ENCODE assay signal across 1 mouse cellular context in genomic region chr11:33148338-33149087, GRCm38 (mm10).
TF ChIP-seq lines count a peak whose summit lies in the region.

No protein-coding gene starts in this region.

TF ChIP-seq in CH12.LX, 34 proteins besides CTCF, POLR2A, EP300 and RAD21:
- TF ChIP-seq CHD2 (IDR thresholded peaks at IDR 0.05; ENCODE audit: low read length), result peak; percentile 61; the same call in 1 of the 2 replicates
- no peak for TF ChIP-seq CHD1 (IDR thresholded peaks at IDR 0.05; ENCODE audit: low read depth, low read length)
- peak; percentile 84 for TF ChIP-seq IRF4 (IDR thresholded peaks at IDR 0.05; ENCODE audit: low read depth, low read length)
- no peak for TF ChIP-seq JUN (IDR thresholded peaks at IDR 0.05; ENCODE audit: insufficient read depth, low read depth, low read length)
- no peak for TF ChIP-seq PAX5 (IDR thresholded peaks at IDR 0.05; ENCODE audit: low read length)
- TF ChIP-seq UBTF (IDR thresholded peaks at IDR 0.05; ENCODE audit: low read depth, low read length), result no peak
- no peak for TF ChIP-seq ZC3H11A (IDR thresholded peaks at IDR 0.05; ENCODE audit: low read depth, low read length)
- no peak for TF ChIP-seq KAT2A (IDR thresholded peaks at IDR 0.05; ENCODE audit: insufficient replicate concordance, low read length)
- no peak for TF ChIP-seq JUND (conservative IDR thresholded peaks at IDR 0.05; ENCODE audit: low read depth, low read length)
- 0 out of 2 replicates have a peak, but pooled peaks have one; percentile 55 for TF ChIP-seq MYC (IDR thresholded peaks at IDR 0.05; ENCODE audit: low read depth, low read length)
- TF ChIP-seq NELFE (IDR thresholded peaks at IDR 0.05; ENCODE audit: low read depth, low read length), result 0 out of 2 replicates have a peak, but pooled peaks have one; percentile 51
- peak; percentile 51; the same call in 1 of the 2 replicates for TF ChIP-seq MEF2A (IDR thresholded peaks at IDR 0.05; ENCODE audit: borderline replicate concordance, low read depth, low read length)
- TF ChIP-seq NRF1 (IDR thresholded peaks at IDR 0.05; ENCODE audit: low read depth, low read length), result no peak
- TF ChIP-seq MAX (IDR thresholded peaks at IDR 0.05; ENCODE audit: low read length), result no peak
- no peak for TF ChIP-seq E2F4 (IDR thresholded peaks at IDR 0.05; ENCODE audit: insufficient replicate concordance, low read depth, low read length)
- peak; percentile 67; the same call in 1 of the 2 replicates for TF ChIP-seq MXI1 (IDR thresholded peaks at IDR 0.05; ENCODE audit: low read depth, low read length)
- TF ChIP-seq MAZ (IDR thresholded peaks at IDR 0.05; ENCODE audit: low read depth, low read length), result no peak
- peak; percentile 78 for TF ChIP-seq SIN3A (IDR thresholded peaks at IDR 0.05; ENCODE audit: low read length)
- TF ChIP-seq RCOR1 (conservative IDR thresholded peaks at IDR 0.05; ENCODE audit: low read depth, low read length), result 0 out of 2 replicates have a peak, but pooled peaks have one; percentile 34
- peak; percentile 96 for TF ChIP-seq POLR2AphosphoS2 (IDR thresholded peaks at IDR 0.05; ENCODE audit: low read depth, low read length)
- peak; percentile 90 for TF ChIP-seq ZMIZ1 (IDR thresholded peaks at IDR 0.05; ENCODE audit: low read depth, low read length)
- peak; percentile 82 for TF ChIP-seq SMC3 (IDR thresholded peaks at IDR 0.05; ENCODE audit: low read depth, low read length)
- TF ChIP-seq MAFK (IDR thresholded peaks at IDR 0.05; ENCODE audit: insufficient replicate concordance, low read length), result no peak
- TF ChIP-seq TCF12 (IDR thresholded peaks at IDR 0.05; ENCODE audit: low read depth, low read length), result peak; percentile 68; the same call in 1 of the 2 replicates
